Mouse (Mus musculus) macrophage (primary cell): ENCODE measurements around the gene Crat. TPM values are rescaled to one million over a fixed set of nuclear protein-coding genes. Genes with fewer than 3 reads are reported as not detected.
A peak's percentile ranks its signal among the peaks of the same experiment; 100 is the strongest.

ENCODE experiments used
- H3K27ac ChIP-seq: fragments of 350-480 bp; formaldehyde crosslinking; 2 replicates; pipeline ENCODE4 v1.9.0; 2021
- H3K36me3 ChIP-seq: fragments of 350-480 bp; formaldehyde crosslinking; 2 replicates; pipeline ENCODE4 v1.9.0; 2021; ENCODE audit errors: inconsistent target
- H3K4me3 ChIP-seq: fragments of 350-480 bp; formaldehyde crosslinking; 2 replicates; pipeline ENCODE4 v1.9.0; 2021; ENCODE audit errors: inconsistent target
- H3K79me2 ChIP-seq: fragments of 350-480 bp; formaldehyde crosslinking; 2 replicates; pipeline ENCODE4 v1.9.0; 2021; ENCODE audit errors: inconsistent target
- WGBS: methylation state at CpG from one replicate; pipeline ENCODE4 v1.1.7; 2026; ENCODE audit warnings: inconsistent platforms; ENCODE audit not compliant: missing documents; 5-methylcytosine and 5-hydroxymethylcytosine counted together
- polyA plus RNA-seq: library from polyadenylated mRNA; stranded (reverse); fragments of 250-400 nt; gene quantifications from 3 replicates; pipeline ENCODE4 v1.2.4, GENCODE M21; 2018; ENCODE audit warnings: inconsistent platforms

Crat gene
- polyA plus RNA-seq, 1 experiment from 2014 or later, result 68.4 TPM

DNA sequence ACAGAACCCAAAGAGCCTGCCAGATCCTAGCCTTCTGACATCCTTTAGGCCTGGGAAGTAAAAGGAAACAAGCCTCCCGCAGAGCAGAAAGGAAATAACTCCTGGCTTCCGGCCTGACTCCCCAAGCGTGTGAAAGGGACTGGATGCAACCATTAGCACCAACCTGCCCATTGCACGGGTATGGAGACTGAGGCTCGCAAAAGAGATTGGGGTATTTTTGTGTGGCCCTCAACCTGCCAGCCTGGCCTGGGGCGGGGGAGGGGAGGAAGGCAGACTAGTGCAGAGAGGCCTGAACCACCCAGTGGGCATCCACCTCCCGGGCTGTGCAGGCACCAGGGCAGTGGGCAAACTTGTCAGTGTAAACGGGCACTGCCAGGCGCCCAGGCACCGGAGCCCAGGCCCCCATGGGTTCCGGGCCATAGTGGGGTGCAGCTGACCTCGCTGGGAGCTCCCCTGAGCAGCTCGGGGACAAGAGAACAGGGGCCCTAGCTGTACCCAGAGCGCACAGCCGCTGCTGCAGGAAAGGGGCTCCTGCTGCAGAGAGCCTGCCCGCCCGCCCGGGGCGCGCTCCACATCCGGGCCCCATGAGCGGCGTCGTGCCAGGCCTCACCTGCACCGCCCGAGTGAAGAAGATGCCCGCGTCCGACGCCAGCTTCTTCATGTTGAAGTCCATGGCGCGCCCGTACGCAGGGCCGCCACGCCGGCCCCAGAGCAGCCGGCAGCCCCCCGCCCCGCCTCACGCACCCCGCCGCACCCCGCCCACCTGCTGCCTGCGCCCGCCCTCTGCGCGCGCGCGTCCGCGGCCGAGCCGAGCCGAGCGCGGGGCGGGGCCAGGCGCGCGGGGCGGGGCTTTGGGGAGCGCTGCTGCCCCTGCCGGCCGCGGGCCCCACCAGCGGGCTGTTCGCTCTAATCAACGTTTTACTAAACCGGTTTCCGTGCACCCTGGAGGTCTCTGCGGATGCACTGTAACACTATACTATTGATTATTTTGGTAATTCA lies 56.8 kb downstream of the Crat start, which contains the start of gene Sh3glb2:
TSS of gene Sh3glb2 (minus strand) at position 805 of the 999 bp plus-strand sequence.
- WGBS, result 2% methylated on average over 58 of the region's 73 CpGs
- Histone ChIP-seq H3K4me3 (peak within 1 kb of the TSS; percentile 44), H3K79me2 (peaks cover 14% of the 10 kb centered on the region; the same call in 1 of the 2 replicates), H3K36me3 (peaks cover 3% of the 10 kb centered on the region), H3K27ac (no peak within 1 kb of the TSS)

DNA sequence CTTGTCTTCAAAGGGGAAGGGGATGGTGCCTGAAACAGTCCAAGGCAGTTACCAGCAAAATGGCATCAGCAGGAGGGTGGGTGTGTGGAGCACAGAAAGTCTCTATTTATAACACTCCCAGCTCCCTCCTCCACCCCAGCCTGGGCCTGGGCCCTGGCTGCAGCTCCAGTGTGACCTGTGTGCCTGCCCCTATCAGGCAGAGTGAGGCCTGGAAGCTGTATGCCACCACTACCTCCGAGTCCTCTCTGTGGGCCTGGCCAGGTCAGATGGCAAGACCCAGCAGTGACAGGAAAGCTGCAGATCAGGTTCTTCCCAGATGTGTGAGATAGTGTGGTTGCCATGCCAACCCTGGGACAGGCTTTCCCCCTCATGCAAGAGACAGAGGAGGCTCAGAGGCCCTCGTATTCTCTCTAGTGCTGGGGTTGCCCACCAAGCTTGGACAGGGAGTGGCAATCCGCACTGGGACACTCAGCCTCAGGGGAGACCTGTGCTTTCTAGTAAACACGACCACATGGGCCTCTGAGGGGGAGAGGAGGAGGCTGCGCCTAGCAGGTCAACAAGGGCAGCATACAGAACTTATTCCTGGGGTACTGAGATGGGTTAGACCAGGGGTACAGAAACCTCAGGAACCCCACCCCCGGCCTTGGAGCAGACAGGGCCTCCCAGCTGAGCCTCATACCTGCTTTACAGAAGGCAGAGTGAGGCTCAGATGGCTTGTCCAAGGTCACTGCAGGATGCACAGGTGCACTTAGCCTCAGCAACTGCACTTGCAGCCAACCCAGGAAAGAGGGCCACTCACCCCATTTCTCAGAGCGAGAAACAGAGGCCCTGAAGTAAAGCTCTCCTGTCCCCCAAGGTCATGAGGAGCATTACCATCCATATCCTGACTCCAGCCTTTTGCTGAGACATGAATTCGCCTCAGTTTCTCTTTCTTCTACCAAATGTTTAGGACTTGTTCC lies 57.8 kb downstream of the Crat start:
- H3K36me3 ChIP-seq, result peaks cover 12% of the 10 kb centered on the region
- H3K27ac ChIP-seq, result no peak overlapping the region
- peak overlapping the region; percentile 44 for H3K4me3 ChIP-seq
- H3K79me2 ChIP-seq, result peaks cover 14% of the 10 kb centered on the region; the same call in 1 of the 2 replicates
- 82% methylated on average over 8 of the region's 8 CpGs for WGBS

DNA sequence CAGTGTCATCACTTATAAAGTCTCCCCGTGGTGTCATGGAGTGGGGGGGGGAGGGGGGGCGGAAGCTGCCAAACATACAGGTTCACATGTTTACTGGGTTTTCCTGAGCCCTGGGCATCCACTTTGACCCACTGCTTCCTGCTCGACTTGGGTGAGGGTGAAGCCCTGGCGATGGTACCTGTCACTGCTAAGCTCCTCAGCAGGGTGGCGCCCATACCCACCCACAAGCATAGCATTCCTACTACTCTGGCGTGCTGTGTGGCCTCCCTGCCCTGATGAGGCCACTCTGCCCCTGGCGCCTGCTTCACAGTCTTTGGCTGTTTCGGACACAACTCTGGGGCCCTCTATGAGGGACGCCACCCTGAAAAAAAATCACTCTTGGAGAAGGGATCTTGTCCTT lies 58.7 kb downstream of the Crat start:
- 86% methylated on average over 9 of the region's 9 CpGs for WGBS
- peaks cover 14% of the 10 kb centered on the region; the same call in 1 of the 2 replicates for H3K79me2 ChIP-seq
- H3K36me3 ChIP-seq, result peaks cover 19% of the 10 kb centered on the region
- no peak overlapping the region for H3K4me3 ChIP-seq
- no peak overlapping the region for H3K27ac ChIP-seq

DNA sequence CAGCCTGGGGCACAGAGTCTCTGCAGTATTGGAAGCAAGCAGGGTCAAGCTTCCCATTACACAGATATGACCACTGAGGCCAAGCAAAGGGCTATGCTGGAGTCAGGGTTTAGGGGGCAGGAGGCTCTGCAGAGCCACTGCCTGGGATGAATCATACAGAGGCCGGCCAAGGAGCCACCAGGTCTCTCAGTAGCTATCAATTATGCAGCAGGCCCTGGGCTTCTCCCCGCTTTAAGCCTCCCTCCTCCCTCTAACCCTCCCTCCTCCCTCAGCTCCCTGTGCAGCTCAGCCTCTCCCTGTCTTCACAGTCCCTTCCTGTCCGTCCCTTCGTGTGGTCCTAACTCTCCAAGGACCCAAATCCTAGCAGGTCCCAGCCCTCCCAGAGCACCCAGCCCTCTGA lies 59.3 kb downstream of the Crat start:
- Histone ChIP-seq H3K79me2 (peaks cover 14% of the 10 kb centered on the region; the same call in 1 of the 2 replicates), H3K36me3 (peaks cover 19% of the 10 kb centered on the region), H3K4me3 (no peak overlapping the region), H3K27ac (no peak overlapping the region)
- WGBS, result 85% methylated on average over 4 of the region's 4 CpGs

DNA sequence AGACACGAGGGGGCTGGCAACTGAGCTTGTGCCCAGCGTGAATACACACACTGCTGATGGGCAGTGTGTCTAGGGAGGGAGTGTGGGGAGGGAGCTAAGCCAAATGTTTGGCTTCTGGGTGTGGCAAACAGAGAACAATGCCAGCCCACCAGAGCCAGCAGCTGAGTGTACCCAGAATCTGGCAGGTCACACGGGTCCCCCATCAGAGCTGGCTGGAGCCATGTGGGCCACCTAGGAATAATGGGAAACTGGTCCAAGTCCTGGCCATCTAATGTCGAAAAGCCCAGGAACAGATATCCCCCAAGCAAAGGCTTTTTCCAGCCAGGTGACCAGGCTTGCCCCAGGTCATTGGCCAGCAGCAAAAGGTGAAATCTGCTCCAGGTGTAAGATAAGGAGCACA lies 59.8 kb downstream of the Crat start:
- H3K4me3 ChIP-seq, result no peak overlapping the region
- H3K27ac ChIP-seq, result no peak overlapping the region
- peaks cover 19% of the 10 kb centered on the region for H3K36me3 ChIP-seq
- WGBS, result 85% methylated on average over 4 of the region's 4 CpGs
- H3K79me2 ChIP-seq, result peaks cover 14% of the 10 kb centered on the region; the same call in 1 of the 2 replicates

DNA sequence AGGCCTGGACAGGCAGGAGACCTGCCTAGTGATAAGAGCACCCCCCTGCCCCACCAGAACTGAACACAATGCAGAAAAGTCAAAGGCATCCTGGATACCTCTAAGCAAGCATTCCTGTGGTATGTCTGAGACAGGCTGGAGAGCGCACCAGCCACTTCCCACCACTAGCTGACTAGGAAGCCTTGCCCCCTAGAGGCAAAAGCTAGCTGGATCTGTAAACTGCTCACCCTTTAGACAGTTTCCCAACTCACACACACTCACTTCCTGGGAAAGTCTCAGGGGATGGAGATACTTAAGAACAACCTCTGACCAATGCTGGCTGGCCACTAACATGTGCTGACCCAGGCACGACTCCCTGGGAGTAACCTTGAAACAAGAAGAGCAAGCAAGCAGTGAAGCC lies 64.5 kb downstream of the Crat start:
- no peak overlapping the region for H3K4me3 ChIP-seq
- no peaks in the 10 kb centered on the region for H3K79me2 ChIP-seq
- H3K36me3 ChIP-seq, result peaks cover 51% of the 10 kb centered on the region
- 97% methylated on average over 2 of the region's 2 CpGs for WGBS
- no peak overlapping the region for H3K27ac ChIP-seq

Other genes starting within 250 kb of the Crat start
- gene Endog, start 244.3 kb downstream of the Crat start, polyA plus RNA-seq, result 1.2 to 5.8 TPM (median 3.8 TPM) in 3 replicates
- 15.1 to 33.4 TPM (median 17.6 TPM) in 3 replicates for gene Spout1, start 237.4 kb downstream of the Crat start, polyA plus RNA-seq
- 1.5 to 4.5 TPM (median 3.0 TPM) in 3 replicates for gene Kyat1, start 210.0 kb downstream of the Crat start, polyA plus RNA-seq
- 11.0 to 16.9 TPM (median 11.0 TPM) in 3 replicates for gene Lrrc8a, start 178.1 kb downstream of the Crat start, polyA plus RNA-seq
- gene Gm28035, start 175.2 kb downstream of the Crat start, polyA plus RNA-seq, result 0.17 to 0.26 TPM (median 0.21 TPM) in 3 replicates
- 8.0 to 16.8 TPM (median 13.0 TPM) in 3 replicates for gene Phyhd1, start 149.6 kb downstream of the Crat start, polyA plus RNA-seq
- 15.9 TPM in 1 of 3 replicates, not detected in the others for gene Gm28038, start 134.8 kb downstream of the Crat start, polyA plus RNA-seq
- gene Dolk, start 129.5 kb downstream of the Crat start, polyA plus RNA-seq, result 13.1 to 21.9 TPM (median 15.9 TPM) in 3 replicates
- 11.2 to 26.1 TPM (median 14.0 TPM) in 3 replicates for gene Nup188, start 129.4 kb downstream of the Crat start, polyA plus RNA-seq
- gene Sh3glb2, start 56.5 kb downstream of the Crat start, polyA plus RNA-seq, result 24.8 to 34.0 TPM (median 33.1 TPM) in 3 replicates
- gene Miga2, start 51.6 kb downstream of the Crat start, polyA plus RNA-seq, result 2.4 to 7.5 TPM (median 4.1 TPM) in 3 replicates
- 18.7 to 21.3 TPM (median 18.7 TPM) in 3 replicates for gene Dolpp1, start 23.6 kb downstream of the Crat start, polyA plus RNA-seq
- 54.9 to 121 TPM (median 116 TPM) in 3 replicates for gene Ptpa, start 226 bp upstream of the Crat start, polyA plus RNA-seq
- 2.4 to 6.5 TPM (median 4.4 TPM) in 3 replicates for gene Ier5l, start 58.4 kb upstream of the Crat start, polyA plus RNA-seq
- gene Cstad, start 179.2 kb upstream of the Crat start, polyA plus RNA-seq, result 0.49 to 1.3 TPM (median 0.54 TPM) in 3 replicates